Comparison of ENCODE assay signal across 8 mouse cellular contexts in genomic region chr5:5573749-5574317, GRCm38 (mm10). TPM values are rescaled to one million over a fixed set of nuclear protein-coding genes. Genes with fewer than 3 reads are reported as not detected.
A peak's percentile ranks its signal among the peaks of the same experiment; 100 is the strongest.
DNase-seq lines count a peak whose midpoint lies in the region; ATAC-seq and TF ChIP-seq lines count a peak whose summit lies in the region.

TSS of gene Gm8773 (plus strand) at chr5:5573799.

- no peak within 1 kb of the TSS for H3K27ac ChIP-seq in kidney, adult 2 months (ENCODE audit: insufficient read depth, low read depth, low read length)
- H3K27ac ChIP-seq in ES-E14 (ENCODE audit: insufficient read depth, low read depth, low read length, poor library complexity, severe bottlenecking), result no peak within 1 kb of the TSS
- 0 out of 2 replicates have a peak within 1 kb of the TSS, but pooled peaks have one; percentile 3 for H3K27ac ChIP-seq in embryonic facial prominence, embryonic 10.5 days (replicated peaks)
- peak within 1 kb of the TSS; percentile 77 for H3K27ac ChIP-seq in hindbrain, embryonic 10.5 days
- H3K27ac ChIP-seq in liver, embryonic 14.5 days, result no peak within 1 kb of the TSS

- DNase-seq in kidney, adult 2 months, result no peak
- DNase-seq in kidney, adult 9 months, result no peak
- no peak for DNase-seq in ES-E14 (ENCODE audit: low read depth, low spot score)
- DNase-seq in embryonic facial prominence, embryonic 10.5 days (ENCODE audit: low spot score), result peak; percentile 64
- peak; percentile 58 for DNase-seq in hindbrain, embryonic 10.5 days (ENCODE audit: low spot score)
- peak in 1 of 3 experiments; percentile 6 for DNase-seq in liver, embryonic 14.5 days (ENCODE audit: low read depth in 3 of 3, low spot score in 3 of 3)
- DNase-seq in right cerebral cortex, postnatal 10 days (ENCODE audit: low spot score in 2 of 2), result peak; percentile 30 to 36
- no peak for DNase-seq in MN1 (ENCODE audit: low spot score)

- no peak for TF ChIP-seq POLR2A in kidney, adult 2 months (IDR thresholded peaks at IDR 0.05; ENCODE audit: low read depth, low read length)

- no peak for TF ChIP-seq CTCF in kidney, adult 2 months (conservative IDR thresholded peaks at IDR 0.05; ENCODE audit: insufficient read depth, insufficient read length, low read depth, low read length)
- no peak for TF ChIP-seq CTCF in liver, embryonic 14.5 days (IDR thresholded peaks at IDR 0.05; ENCODE audit: low read depth)

- no peaks in the 10 kb centered on the region for H3K9me3 ChIP-seq in ES-E14 (ENCODE audit: control insufficient read depth, insufficient read depth, low read depth, low read length)
- no peaks in the 10 kb centered on the region for H3K9me3 ChIP-seq in embryonic facial prominence, embryonic 10.5 days
- no peaks in the 10 kb centered on the region for H3K9me3 ChIP-seq in hindbrain, embryonic 10.5 days
- H3K9me3 ChIP-seq in liver, embryonic 14.5 days (ENCODE audit: control insufficient read depth, low read length), result no peaks in the 10 kb centered on the region

- ATAC-seq in liver, embryonic 14.5 days (ENCODE audit: insufficient read depth), result peak; percentile 69

- 1% methylated on average over 24 of the region's 24 CpGs for WGBS in kidney, adult 2 months
- WGBS in embryonic facial prominence, embryonic 10.5 days, result under 1% methylated on average over 24 of the region's 24 CpGs
- WGBS in hindbrain, embryonic 10.5 days, result under 1% methylated on average over 24 of the region's 24 CpGs
- WGBS in liver, embryonic 14.5 days (ENCODE audit: insufficient replicate concordance), result 1% methylated on average over 24 of the region's 24 CpGs

- no peaks in the 10 kb centered on the region for H3K4me1 ChIP-seq in kidney, adult 2 months (ENCODE audit: control insufficient read depth, insufficient read depth, low read length)
- H3K4me1 ChIP-seq in ES-E14 (ENCODE audit: control insufficient read depth in 2 of 2, insufficient read depth in 2 of 2, low read length in 2 of 2, poor library complexity in 1 of 2), result peaks cover 0 to 2% of the 10 kb centered on the region in 2 experiments; a peak in 2 of 4 replicates
- H3K4me1 ChIP-seq in embryonic facial prominence, embryonic 10.5 days, result peaks cover 4% of the 10 kb centered on the region; the same call in 1 of the 2 replicates
- H3K4me1 ChIP-seq in hindbrain, embryonic 10.5 days (replicated peaks), result peaks cover 4% of the 10 kb centered on the region; the same call in 1 of the 2 replicates
- H3K4me1 ChIP-seq in liver, embryonic 14.5 days (replicated peaks; ENCODE audit: control insufficient read depth in 2 of 2, insufficient read depth in 2 of 2, low read length in 1 of 2), result no peaks in the 10 kb centered on the region; a peak in 1 of 4 replicates

- peak within 1 kb of the TSS; percentile 33; the same call in 1 of the 2 replicates for H3K4me3 ChIP-seq in kidney, adult 2 months (ENCODE audit: insufficient read depth, low read depth, low read length)
- H3K4me3 ChIP-seq in ES-E14 (ENCODE audit: insufficient read depth in 1 of 2, low read depth in 1 of 2, low read length in 2 of 2, poor library complexity in 1 of 2, severe bottlenecking in 1 of 2), result peak within 1 kb of the TSS; percentile 73 to 85
- peak within 1 kb of the TSS; percentile 62 for H3K4me3 ChIP-seq in embryonic facial prominence, embryonic 10.5 days
- H3K4me3 ChIP-seq in hindbrain, embryonic 10.5 days, result peak within 1 kb of the TSS; percentile 64
- H3K4me3 ChIP-seq in liver, embryonic 14.5 days (ENCODE audit: insufficient read depth in 1 of 2, low read depth in 2 of 2, low read length in 2 of 2), result peak within 1 kb of the TSS; percentile 50 to 60

- H3K36me3 ChIP-seq in kidney, adult 2 months (ENCODE audit: control insufficient read depth, insufficient read depth, low read length), result no peaks in the 10 kb centered on the region
- no peaks in the 10 kb centered on the region for H3K36me3 ChIP-seq in ES-E14 (ENCODE audit: control insufficient read depth, insufficient read depth, low read length, poor library complexity, severe bottlenecking)
- no peaks in the 10 kb centered on the region for H3K36me3 ChIP-seq in embryonic facial prominence, embryonic 10.5 days (replicated peaks)
- H3K36me3 ChIP-seq in hindbrain, embryonic 10.5 days, result no peaks in the 10 kb centered on the region
- H3K36me3 ChIP-seq in liver, embryonic 14.5 days (replicated peaks; ENCODE audit: control insufficient read depth, insufficient read depth, low read depth), result no peaks in the 10 kb centered on the region

- H3K27me3 ChIP-seq in kidney, adult 2 months (replicated peaks; ENCODE audit: control insufficient read depth, insufficient read depth, low read length), result no peaks in the 10 kb centered on the region; the same call in 1 of the 2 replicates
- H3K27me3 ChIP-seq in embryonic facial prominence, embryonic 10.5 days (replicated peaks; ENCODE audit: low read depth, poor library complexity, severe bottlenecking), result peaks cover 25% of the 10 kb centered on the region
- H3K27me3 ChIP-seq in hindbrain, embryonic 10.5 days (ENCODE audit: insufficient read depth, poor library complexity, severe bottlenecking), result peaks cover 22% of the 10 kb centered on the region
- no peaks in the 10 kb centered on the region; the same call in 1 of the 2 replicates for H3K27me3 ChIP-seq in liver, embryonic 14.5 days (ENCODE audit: control insufficient read depth, insufficient read depth, low read length)

- TF ChIP-seq EP300 in liver, embryonic 14.5 days (IDR thresholded peaks at IDR 0.05; ENCODE audit: low read depth), result no peak

- peak within 1 kb of the TSS; percentile 18; the same call in 1 of the 2 replicates for H3K9ac ChIP-seq in ES-E14 (ENCODE audit: insufficient read depth, low read depth, low read length, poor library complexity, severe bottlenecking)
- H3K9ac ChIP-seq in liver, embryonic 14.5 days (replicated peaks), result 0 out of 2 replicates have a peak within 1 kb of the TSS, but pooled peaks have one; percentile 9

- peak within 1 kb of the TSS; percentile 71 for H3K4me2 ChIP-seq in liver, embryonic 14.5 days (ENCODE audit: low read depth)

- in situ Hi-C loops in ES-E14 (cut with MboI; ENCODE audit: low sequenced_read_pairs in 2 of 2, unreplicated experiment in 2 of 2), result no loop called here

TF ChIP-seq in ES-E14, 5 proteins besides CTCF, POLR2A, EP300 and RAD21:
- TF ChIP-seq HCFC1 (IDR thresholded peaks at IDR 0.05; ENCODE audit: borderline replicate concordance, insufficient read depth, low read length) (no peak), ZNF384 (IDR thresholded peaks at IDR 0.05; ENCODE audit: low read depth, low read length) (no peak), MAFK (IDR thresholded peaks at IDR 0.05; ENCODE audit: insufficient read depth, low read depth, low read length) (no peak), CHD2 (IDR thresholded peaks at IDR 0.05; ENCODE audit: low read depth, low read length) (no peak)

RNA-seq across cellular contexts. Expression of gene Gm8773, which starts in this region (rescaled TPM):
- polyA plus RNA-seq in kidney, adult 2 months (2012; rRNA removed), result 0.25 TPM in 1 of 2 replicates, not detected in the other
- 0.22 and 0.48 TPM in 2 replicates for total RNA-seq in ES-E14 (2012; rRNA removed)
- 1.5 and 1.8 TPM in 2 replicates for polyA plus RNA-seq in embryonic facial prominence, embryonic 10.5 days (2016; fragmentation: Nextera tagmentation; extraction: Ambion mirVana)
- 3.6 and 4.0 TPM in 2 replicates for polyA plus RNA-seq in hindbrain, embryonic 10.5 days (2016; fragmentation: Nextera tagmentation; extraction: Ambion mirVana)
- polyA plus RNA-seq in liver, embryonic 14.5 days (2012; rRNA removed), result 0.09 and 0.12 TPM in 2 replicates
- polyA plus RNA-seq in liver, embryonic 14.5 days (2014; fragmentation: Nextera tagmentation; extraction: Ambion mirVana), result 0.18 and 0.28 TPM in 2 replicates

Comparison
In these comparisons a context has a peak if more than half of its experiments do, and no peak if none do; other contexts are left out.
1. Peak in ATAC-seq, H3K4me3 ChIP-seq, H3K9ac ChIP-seq and H3K4me2 ChIP-seq in liver, embryonic 14.5 days; RNA of the gene not detected or under 1 TPM.
2. DNase-seq: peak in embryonic facial prominence, embryonic 10.5 days (single experiment), hindbrain, embryonic 10.5 days (single experiment) and right cerebral cortex, postnatal 10 days (2 of 2); none in kidney, adult 2 months (single experiment), kidney, adult 9 months (single experiment), ES-E14 (single experiment) and MN1 (single experiment).
3. H3K27ac ChIP-seq: peak in embryonic facial prominence, embryonic 10.5 days (single experiment) and hindbrain, embryonic 10.5 days (single experiment); none in kidney, adult 2 months (single experiment), ES-E14 (single experiment) and liver, embryonic 14.5 days (single experiment).
4. Peak in every context shown above with its lines, with median percentiles within 50 percentile points of each other: H3K4me3 ChIP-seq.